Mouse (Mus musculus): ENCODE measurements at regions not wholly inside any gene's neighbourhood (a gene's known extent, or its start where the extent isn't known, plus 50 kb on each side); places are given as distances from the start of the nearest gene placed in this dataset.

DNA sequence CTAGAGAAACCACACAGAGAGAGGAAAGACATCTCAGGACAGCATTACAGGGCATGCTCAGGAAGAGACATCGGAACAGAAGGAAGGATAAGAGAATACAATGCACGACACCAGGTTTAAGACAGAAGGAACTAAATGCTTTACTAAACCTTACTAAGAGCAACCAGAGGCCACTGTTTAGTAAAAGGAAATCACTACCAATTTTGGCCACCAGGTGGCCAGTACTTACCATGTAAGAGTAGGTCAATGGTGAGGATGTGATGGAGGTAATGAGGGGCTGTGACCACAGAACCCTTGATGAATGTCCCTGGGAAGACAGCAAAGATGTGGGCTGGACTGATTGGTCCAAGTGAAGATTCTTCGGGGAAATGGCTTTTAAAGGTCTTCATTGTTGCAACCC is 174.9 kb downstream of the Ly86 start:
- intact Hi-C loops (cut with DNase I): no loop called here
- DNase-seq (ENCODE audit: low spot score): no peak

DNA sequence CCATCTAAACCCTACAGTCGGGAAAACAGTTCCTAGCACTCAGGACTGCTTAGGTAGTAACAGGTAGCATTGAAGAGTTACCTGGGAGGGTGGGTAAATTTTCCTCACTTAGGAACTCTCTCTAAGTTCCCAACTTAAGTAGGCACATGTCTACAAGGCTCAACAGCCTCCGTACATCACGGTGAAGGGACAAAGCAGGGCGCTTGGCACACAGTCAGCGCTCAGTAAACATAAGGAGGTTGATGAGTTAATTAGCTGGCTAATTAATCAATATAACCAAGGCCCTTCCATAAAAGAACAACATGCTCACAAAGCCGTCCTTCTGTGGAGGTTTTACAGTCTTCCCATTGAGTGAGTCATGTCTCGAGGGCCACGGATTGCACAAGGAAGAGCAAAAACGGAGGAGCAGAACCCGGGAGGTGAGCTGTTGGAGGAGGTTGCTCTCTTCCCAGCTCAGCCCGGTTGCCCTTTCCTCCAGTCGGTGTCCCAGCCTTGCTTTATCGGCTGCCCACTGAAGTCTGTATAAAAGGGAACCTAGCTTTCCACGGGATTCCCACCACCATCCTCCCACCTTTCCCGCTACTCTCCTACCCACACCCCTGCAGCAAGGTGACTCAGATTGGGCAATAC is 180.2 kb downstream of the Ly86 start:
- no peak for DNase-seq (ENCODE audit: low spot score)
- intact Hi-C loops (cut with DNase I): no loop called here

DNA sequence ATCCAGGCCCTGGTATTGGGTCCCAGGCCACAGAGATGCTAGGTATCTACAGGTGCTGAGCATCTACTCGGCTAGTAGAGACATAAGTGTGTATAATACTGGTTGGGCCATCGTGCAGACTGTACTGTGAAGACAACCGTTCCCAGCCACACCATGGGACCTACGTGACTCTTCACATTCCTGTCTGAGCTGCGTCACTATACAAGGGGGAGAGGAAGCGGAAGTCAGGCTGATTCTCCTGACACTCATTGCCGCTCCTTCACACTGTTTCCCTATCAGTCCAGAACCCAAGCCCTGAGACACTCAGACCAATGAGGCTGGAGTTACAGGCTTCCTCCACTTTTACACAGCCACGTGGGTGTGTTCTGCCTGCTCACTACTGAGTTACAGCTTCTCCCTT is 181.1 kb downstream of the Ly86 start:
- DNase-seq (ENCODE audit: low spot score): no peak
- intact Hi-C loops (cut with DNase I): no loop called here

DNA sequence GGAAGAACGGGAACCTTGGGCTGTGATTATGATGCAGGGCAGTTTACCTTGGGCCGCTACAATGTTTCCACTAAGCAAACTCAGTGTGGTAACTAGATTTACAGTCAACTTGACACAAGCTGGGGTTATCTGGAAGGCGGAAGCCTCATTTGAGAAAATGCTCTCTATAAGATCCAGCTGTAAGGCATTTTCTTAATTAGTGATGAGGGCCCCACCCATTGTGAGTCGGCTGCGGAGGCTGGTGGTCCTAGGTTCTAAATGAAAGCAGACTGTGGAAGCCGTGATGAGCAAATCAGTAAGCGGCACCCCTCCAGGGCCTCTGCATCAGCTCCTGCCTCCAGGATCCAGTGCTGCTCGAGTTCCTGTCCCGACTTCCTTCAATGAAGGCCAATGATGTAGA is 183.4 kb downstream of the Ly86 start:
- DNase-seq (ENCODE audit: low spot score): no peak
- intact Hi-C loops (cut with DNase I): no loop called here

DNA sequence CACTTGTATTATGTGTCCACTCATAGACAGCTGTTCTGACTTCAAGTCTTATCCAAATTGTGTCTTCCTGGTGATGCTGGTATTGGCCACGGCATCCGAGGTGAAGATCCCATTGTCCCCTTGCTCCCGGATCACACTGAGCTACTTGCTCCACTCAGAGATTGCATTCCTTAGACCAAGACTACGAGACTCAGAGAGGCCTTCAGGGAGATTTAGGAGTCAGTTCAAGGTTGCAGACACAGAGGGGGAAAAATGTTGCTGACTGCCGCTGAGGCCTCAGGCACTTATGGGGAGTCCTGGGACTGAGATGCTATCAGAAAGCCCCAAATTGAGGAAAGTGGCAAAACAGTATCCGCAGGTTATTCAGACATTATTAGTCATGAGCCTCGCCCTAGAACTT is 183.9 kb downstream of the Ly86 start:
- intact Hi-C loops (cut with DNase I): no loop called here
- no peak for DNase-seq (ENCODE audit: low spot score)

DNA sequence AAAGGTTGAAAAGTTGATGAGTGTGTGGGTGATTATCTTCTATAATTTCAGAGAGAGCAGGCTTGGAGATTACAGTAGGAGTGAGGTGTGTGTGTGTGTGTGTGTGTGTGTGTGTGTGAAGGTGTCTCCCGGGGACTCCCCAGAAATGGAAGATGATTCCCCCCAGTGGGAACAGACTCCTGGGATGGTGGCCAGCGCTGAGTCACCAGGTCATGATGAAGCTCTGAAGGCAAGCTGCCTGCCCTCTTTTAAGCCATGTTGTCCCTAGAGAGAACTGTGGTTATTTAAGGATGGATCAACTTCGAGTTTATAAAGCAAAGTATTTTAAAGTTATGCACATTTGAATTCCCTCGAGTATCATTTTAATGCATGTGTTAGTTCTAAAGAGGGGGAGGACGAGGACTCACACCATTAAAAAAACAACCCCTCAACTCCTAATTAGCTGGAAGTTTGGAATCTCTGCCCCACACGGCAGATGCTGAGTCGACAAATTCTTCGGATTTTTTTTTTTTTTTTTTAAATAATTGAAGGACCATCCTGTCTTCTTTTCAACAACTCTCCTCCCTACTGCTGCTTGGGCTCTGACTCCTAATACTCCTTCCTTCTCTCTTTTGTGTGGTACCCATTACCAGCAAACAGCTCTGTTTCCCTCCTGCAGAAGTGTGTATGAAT is 186.6 kb downstream of the Ly86 start:
- DNase-seq (ENCODE audit: low spot score): no peak
- intact Hi-C loops (cut with DNase I): no loop called here

DNA sequence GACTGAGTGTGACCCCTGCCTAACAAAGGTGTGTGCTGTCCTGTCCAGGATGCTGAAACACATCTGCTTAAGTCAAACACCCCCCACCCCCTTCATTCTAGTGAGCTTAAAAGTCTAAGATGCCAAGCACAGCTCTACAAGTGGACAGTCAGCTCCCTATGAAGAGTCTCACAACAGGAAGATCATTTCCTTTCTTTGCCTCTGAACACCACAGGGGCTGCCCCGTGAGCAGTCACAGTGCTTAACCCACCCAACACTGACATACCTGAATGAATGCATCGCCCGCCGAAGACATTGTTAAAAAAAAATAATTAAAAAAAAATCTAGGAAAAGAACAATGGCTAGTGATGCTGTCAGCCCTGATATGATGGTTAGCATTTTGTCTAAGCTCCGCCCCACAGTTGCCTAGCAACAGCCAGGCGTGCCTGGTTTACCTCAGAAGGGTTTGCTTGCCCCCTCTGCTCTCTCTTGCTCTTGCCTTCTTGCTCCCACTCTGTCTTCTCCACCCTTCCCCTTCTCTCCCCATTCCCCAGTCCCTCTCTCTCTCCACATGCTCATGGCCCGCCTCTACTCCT is 187.7 kb downstream of the Ly86 start:
- intact Hi-C loops (cut with DNase I): no loop called here
- no peak for DNase-seq (ENCODE audit: low spot score)

DNA sequence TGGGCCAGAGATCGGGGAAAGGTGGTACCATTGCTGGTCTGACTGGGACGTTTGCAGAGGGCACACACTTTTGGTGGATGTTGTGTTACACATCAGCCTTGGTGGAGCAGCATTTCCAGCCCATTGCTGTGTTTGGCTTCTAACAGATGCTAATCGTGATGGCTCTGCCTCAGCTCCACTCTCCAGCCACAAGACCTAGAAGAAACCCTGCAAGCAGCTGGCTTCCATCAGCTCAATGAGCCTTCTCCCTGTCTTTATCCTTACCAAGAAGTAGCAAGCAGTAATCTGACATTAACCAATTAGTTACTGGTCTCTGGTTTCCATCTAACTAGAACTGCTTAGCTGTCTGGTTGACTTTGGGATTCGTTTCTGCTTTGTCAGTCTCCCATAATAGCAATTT is 188.8 kb downstream of the Ly86 start:
- intact Hi-C loops (cut with DNase I): no loop called here
- no peak for DNase-seq (ENCODE audit: low spot score)

DNA sequence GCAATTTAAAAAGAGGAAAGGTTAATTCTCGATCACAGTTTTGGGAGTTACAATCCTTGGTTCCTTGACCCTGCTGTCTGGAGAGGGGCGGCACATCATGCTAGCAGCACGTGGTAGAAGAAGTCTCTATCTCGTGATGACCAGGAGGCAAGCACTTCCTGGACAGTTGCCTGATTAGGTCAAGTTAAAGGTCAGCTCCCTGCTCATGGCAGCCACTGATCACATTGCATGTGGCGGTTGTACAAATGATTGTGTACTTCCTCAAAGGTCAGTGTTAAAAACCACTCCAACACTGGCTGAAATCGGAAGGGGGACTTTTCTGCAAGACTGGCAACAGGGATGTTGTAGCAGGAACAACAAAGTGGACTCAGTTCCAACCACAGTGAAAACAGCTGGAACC is 192.3 kb downstream of the Ly86 start:
- intact Hi-C loops (cut with DNase I): loop anchor here (5.0 kb wide), 1 partner anchor 105 kb away; no protein-coding TSS in a partner anchor
- no peak for DNase-seq (ENCODE audit: low spot score)

DNA sequence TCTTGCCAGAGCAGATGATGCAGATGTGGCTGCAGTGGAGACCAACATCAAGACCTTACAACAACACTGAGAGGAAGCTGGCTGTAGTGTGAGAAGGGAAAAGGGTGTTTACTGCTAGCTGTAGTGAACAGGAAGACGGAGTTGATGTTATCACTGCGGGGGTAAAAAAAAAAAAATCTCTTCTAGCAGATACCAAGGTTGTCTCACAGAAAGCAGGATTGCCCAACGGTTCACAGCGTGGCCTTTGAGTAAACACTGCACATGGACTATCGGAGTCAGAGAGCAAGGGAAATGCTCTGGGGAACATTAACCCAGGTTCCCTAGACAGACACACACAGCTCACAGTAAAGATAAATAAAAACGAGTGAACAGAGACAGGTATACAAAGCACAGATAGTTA is 192.8 kb downstream of the Ly86 start:
- no peak for DNase-seq (ENCODE audit: low spot score)
- intact Hi-C loops (cut with DNase I): loop anchor here (5.0 kb wide), 1 partner anchor 105 kb away; no protein-coding TSS in a partner anchor

DNA sequence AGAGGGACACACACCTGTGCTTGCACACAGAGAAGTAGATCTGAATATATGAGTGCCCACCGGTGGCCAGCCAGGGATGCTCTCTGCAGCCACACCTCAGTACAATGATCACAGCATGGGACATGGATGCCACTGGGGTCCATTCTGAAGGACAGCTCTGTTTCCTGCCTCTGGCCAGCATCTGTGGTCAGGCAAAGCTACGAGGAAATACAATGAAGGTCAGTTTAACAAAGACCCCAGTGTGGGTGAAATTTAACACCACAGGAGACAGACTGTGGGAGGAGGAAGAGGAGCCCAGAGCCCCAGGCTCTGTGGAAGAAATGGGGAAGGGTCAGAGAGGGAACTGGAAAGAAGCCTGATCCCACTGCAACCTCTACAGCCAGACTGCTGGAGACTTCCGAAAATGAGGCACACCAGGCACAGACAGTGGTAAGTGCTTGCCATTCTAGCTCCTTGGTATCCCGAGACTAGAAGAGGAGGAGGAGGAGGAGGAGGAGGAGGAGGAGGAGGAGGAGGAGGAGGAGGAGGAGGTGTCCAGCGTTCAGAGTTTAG is 196.0 kb downstream of the Ly86 start:
- intact Hi-C loops (cut with DNase I): loop anchor here (5.0 kb wide), 2 partner anchors 286 to 381 kb away; no protein-coding TSS in a partner anchor
- DNase-seq (ENCODE audit: low spot score): no peak

DNA sequence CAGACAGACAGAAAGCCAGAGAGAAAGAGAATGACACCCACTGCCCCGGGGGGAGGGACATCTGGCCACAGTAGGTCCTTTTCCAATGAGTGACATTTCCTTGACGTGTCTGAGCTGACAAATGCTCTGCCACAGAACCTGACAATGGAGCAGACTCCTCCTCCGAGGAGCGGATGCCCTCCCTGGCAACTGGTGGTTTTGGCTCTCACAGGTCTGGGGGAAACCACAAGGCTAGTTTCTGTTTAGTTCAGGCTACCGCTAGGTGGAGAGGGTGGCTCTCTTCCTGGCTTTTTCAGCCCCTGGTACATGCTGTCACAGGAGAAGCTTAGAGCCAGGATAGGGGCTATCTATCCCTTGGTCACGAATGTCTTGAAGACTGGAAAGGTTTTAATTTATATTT is 196.7 kb downstream of the Ly86 start:
- peak; percentile 47 for DNase-seq (ENCODE audit: low spot score)
- intact Hi-C loops (cut with DNase I): loop anchor here (2.0 to 5.0 kb wide), 3 partner anchors 57 to 381 kb away; no protein-coding TSS in a partner anchor

DNA sequence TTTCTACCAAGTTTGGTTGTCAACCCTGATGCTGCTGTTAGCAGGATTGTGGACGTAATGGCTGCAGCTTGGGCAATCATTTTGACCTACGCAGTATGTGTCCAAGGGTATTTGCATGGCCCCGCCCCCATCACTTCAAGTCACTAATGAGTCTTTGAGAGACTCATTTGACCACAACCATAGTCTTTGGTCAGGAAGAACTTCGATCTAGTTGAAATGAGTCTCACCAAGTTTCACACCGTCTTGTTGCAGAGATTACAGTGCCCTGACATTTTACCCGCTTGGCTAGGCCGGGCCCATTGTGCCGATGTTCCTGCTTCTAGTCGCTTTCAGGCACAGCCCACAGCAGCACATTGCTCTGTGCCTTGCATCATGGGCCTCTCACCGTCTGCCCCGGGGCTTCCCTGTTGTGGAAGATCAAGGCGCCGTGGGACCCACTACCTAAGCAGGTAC is 197.8 kb downstream of the Ly86 start:
- intact Hi-C loops (cut with DNase I): loop anchor here (2.0 to 5.0 kb wide), 3 partner anchors 58 to 380 kb away; no protein-coding TSS in a partner anchor

DNA sequence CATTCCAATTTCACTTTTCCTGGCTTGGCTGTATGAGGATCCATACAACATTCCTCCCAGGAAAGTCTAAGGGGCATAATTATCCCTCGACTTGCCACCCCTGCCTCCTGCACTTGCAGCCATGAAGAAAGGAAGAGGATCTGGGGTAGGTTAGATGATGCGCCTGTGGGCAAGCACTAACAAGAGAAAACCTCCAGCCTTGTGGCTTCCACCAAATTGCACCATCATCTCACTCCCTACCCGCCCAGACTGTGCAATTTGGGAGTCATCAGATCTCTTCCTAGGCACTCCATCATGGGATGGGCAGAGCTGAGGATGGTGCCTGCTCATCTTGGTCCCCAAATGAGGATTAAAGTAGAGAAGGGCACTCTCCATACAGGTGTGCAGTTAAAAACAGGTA is 198.8 kb downstream of the Ly86 start:
- intact Hi-C loops (cut with DNase I): loop anchor here (2.0 to 5.0 kb wide), 3 partner anchors 59 to 379 kb away; no protein-coding TSS in a partner anchor
- DNase-seq (ENCODE audit: low spot score): no peak

More for the DNA sequence above, 197.8 kb downstream of the Ly86 start:
- no peak for DNase-seq (ENCODE audit: low spot score)

DNA sequence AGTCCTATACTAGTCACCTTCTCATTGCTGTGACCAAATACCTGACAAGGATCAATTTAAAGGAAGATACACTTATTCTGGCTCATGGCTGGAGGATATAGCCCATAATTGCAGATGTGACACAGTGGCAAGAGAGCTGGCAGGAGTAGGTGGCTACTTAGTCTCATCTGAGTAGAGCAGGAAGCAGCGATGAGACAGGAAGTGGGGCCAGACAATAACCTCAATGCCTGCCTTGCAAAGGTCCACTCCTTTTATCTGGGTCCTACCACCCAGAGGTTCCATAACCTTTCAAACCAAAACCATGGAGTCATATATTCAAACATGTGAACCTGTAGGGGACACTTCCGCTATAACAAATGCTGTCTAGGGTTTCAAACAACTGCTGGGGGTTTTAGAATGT is 199.7 kb downstream of the Ly86 start:
- intact Hi-C loops (cut with DNase I): loop anchor here (5.0 kb wide), 3 partner anchors 78 to 378 kb away; no protein-coding TSS in a partner anchor
- no peak for DNase-seq (ENCODE audit: low spot score)

DNA sequence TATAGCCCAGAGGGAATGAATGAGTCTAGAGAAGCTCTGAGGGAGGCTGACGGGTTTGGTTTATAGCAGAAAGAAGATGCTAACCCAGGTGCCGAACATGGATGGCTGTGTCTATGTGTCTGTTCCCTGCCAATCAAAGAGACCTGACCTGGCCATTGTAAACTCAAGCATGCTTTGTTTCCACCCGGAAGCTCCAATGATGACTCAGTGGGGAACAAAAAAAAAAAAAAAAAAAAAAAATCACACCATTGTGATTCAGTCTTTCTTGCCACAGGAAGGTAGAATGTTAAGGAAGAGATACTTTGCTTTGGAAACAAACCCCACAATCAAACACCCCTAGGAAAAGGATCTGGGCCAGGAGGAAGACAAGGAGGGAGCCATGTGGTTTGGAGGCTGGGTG is 201.5 kb downstream of the Ly86 start:
- intact Hi-C loops (cut with DNase I): loop anchor here (5.0 kb wide), 1 partner anchor 76 kb away; no protein-coding TSS in a partner anchor
- DNase-seq (ENCODE audit: low spot score): no peak

DNA sequence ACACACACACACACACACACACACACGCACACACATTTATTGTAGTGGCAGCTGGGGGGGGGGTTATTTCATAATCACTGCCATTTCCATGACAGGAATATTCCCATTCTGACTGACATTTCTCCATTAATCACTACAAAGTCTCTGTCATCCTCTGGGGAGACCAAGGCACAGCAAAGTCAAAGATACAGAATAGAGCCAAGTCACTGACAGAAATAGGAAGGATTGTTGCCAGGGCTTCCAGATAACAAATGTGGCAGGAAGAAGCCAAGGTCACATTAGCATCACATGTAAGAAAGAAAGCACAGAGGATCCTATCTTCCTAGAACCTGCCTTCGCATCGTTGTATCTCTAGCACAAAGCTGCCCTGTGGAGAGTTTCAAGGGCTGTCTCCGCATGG is 205.6 kb downstream of the Ly86 start:
- no peak for DNase-seq (ENCODE audit: low spot score)
- intact Hi-C loops (cut with DNase I): no loop called here

DNA sequence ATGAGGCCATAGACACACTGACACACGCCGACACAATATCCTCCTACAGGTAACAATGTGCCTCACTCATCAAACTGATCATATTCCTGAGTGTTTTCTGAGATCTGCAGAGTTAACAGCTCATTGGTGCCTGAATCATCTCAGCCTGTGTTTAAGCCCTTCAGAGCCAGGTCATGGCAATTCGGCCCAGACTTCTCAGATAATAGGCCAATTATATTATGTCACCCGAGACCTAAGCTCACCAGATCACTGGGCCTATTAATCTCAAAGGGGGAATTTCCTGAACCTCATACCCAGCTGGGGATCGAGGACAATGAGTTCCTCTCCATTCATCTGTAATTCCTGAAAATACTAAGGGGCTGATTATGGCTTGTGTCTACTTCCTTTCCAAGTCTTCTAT is 208.4 kb downstream of the Ly86 start:
- DNase-seq (ENCODE audit: low spot score): no peak
- intact Hi-C loops (cut with DNase I): no loop called here

DNA sequence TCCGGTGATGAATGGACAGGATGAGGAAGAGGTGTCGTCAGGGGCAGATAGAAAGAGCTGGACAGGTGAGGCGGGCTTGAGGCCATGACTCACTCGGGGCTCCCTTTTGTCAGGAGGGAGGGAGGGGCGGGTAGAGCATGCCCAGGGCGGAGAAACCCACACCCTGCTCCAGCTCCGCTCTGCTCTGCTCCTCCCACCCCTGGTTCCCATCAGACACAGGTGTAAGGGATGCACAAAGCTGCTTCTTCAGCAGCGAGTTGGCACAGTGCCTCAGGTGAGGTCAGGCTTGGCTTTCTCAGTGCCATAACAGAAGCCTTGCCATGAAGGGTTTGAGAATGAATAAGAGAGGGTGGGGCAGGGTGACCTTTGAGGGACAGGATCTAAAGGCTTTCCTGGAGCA is 212.2 kb downstream of the Ly86 start:
- no peak for DNase-seq (ENCODE audit: low spot score)
- intact Hi-C loops (cut with DNase I): loop anchor here (5.0 kb wide), 1 partner anchor 40 kb away; no protein-coding TSS in a partner anchor

DNA sequence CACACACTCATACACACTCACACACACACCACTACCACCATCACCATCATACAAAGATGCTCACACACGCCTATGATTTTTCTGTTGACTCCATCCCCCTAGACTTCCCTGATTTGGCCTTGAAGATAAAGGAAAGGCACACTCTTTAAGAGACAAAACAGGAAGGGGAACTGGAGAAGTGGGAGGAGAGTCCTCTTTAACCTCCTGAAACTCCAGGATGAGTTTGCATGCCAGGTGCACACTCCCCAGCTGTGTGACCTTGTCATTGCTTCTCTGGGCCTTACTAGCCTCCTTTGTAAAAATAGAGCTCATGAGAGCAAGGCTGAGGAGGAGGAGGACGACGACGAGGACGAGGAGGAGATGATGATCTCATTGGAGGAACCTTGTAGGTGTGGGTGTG is 212.8 kb downstream of the Ly86 start:
- DNase-seq (ENCODE audit: low spot score): no peak
- intact Hi-C loops (cut with DNase I): loop anchor here (5.0 kb wide), 1 partner anchor 40 kb away; no protein-coding TSS in a partner anchor

DNA sequence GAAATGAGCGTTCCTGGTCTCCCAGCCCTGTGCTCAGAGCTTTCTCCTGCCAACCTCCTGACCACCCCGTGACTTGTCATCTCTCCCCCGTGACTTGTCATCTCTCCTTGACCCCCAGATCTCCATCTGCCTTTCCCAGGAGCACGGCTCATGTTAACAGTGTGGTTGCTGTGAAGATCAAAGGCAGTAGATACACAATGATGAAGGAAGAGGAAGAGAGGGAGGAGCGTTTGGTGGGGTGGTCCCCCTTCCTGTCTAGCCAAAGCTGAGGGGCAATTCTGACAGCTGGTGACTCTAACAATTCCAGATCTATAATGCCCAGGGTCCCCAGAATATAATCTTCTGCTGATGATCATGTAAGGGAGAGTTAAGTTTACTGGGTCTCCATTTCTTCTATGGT is 214.0 kb downstream of the Ly86 start:
- no peak for DNase-seq (ENCODE audit: low spot score)
- intact Hi-C loops (cut with DNase I): loop anchor here (5.0 kb wide), 1 partner anchor 38 kb away; no protein-coding TSS in a partner anchor
